Mouse (Mus musculus) small intestine, adult 2 months (tissue): ENCODE data around the gene Mier3. TPM values are rescaled to one million over a fixed set of nuclear protein-coding genes. Genes with fewer than 3 reads are reported as not detected.

Source experiments
- H3K27ac ChIP-seq: fragments of 200-500 bp; 2 replicates; pipeline ENCODE4 v1.5.1; 2012; ENCODE audit warnings: low read depth, low read length, control low read depth, inconsistent platforms; ENCODE audit not compliant: insufficient read depth
- H3K27me3 ChIP-seq: fragments of 200-500 bp; 2 replicates; pipeline ENCODE4 v1.6.1; 2012; ENCODE audit warnings: mild to moderate bottlenecking, moderate library complexity, low read length, inconsistent platforms; ENCODE audit not compliant: control insufficient read depth, insufficient read depth
- H3K36me3 ChIP-seq: fragments of 200-500 bp; 2 replicates; pipeline ENCODE4 v1.6.1; 2012; ENCODE audit warnings: mild to moderate bottlenecking, low read length, control low read depth, inconsistent platforms; ENCODE audit not compliant: control insufficient read depth, insufficient read depth
- H3K4me1 ChIP-seq: fragments of 200-500 bp; 2 replicates; pipeline ENCODE4 v1.6.1; 2012; ENCODE audit warnings: low read length, inconsistent platforms, mixed read lengths; ENCODE audit not compliant: control insufficient read depth, insufficient read depth, insufficient read length
- H3K4me3 ChIP-seq: fragments of 200-500 bp; 2 replicates; pipeline ENCODE4 v1.5.1; 2012; ENCODE audit warnings: low read depth, mild to moderate bottlenecking, control low read depth, inconsistent platforms, low read length, moderate library complexity
- CTCF ChIP-seq: fragments of 200-500 bp; IDR thresholded peaks from 2 replicates; pipeline ENCODE4 v1.5.1; 2012; ENCODE audit warnings: low read depth, mild to moderate bottlenecking, control low read depth, inconsistent platforms, low read length, moderate library complexity, mixed read lengths; ENCODE audit not compliant: insufficient replicate concordance, insufficient read length; ENCODE audit errors: extremely low read depth
- POLR2A ChIP-seq: fragments of 200-500 bp; IDR thresholded peaks from 2 replicates; pipeline ENCODE4 v1.6.1; 2012; ENCODE audit warnings: low read depth, mild to moderate bottlenecking, control low read depth, inconsistent platforms, low read length, moderate library complexity
- WGBS: fragments of 180-500 bp; shearing (Covaris S2); methylation state at CpG from one replicate; pipeline ENCODE4 v1.1.7; 2018; 5-methylcytosine and 5-hydroxymethylcytosine counted together
- polyA plus RNA-seq: library from polyadenylated mRNA; depleted of rRNA; stranded (reverse); fragments of >200 nt; gene quantifications from 2 replicates; pipeline ENCODE4 v1.2.3, GENCODE M21; 2012

The Mier3 gene
- polyA plus RNA-seq, 1 experiment: 4.9 TPM

DNA sequence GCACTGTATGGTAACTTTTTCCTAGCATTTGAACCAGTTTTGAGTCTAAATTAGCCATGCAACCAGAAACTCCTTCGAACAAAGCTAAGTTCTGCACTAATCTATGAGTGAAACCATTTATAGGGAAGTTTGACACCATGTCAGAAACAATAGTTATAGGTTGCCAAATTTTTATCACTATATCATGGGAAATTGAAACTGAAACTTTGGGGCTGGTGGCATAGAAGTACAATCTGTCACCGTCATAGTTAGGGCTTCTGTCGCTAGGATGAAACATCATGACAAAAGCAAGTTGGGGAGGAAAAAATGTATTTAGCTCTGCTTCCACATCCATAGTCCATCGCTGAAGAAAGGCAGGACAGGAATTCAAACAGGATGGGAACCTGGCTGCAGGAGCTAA, 25.5 kb upstream of the Mier3 start:
- Histone ChIP-seq H3K27ac (no peak overlapping the region), H3K36me3 (no peaks in the 10 kb centered on the region), H3K4me3 (no peak overlapping the region), H3K27me3 (no peaks in the 10 kb centered on the region), H3K4me1 (peaks cover 8% of the 10 kb centered on the region)
- TF ChIP-seq POLR2A (no peak), CTCF (no peak)
- WGBS: 34% methylated on average over 4 of the region's 4 CpGs

GRCm38 (mm10) chr13:111655856-111656255, 24.9 kb upstream of the Mier3 start:
- H3K4me3 ChIP-seq: no peak overlapping the region
- no peak overlapping the region for H3K27ac ChIP-seq
- H3K4me1 ChIP-seq: peaks cover 8% of the 10 kb centered on the region
- H3K27me3 ChIP-seq: no peaks in the 10 kb centered on the region
- TF ChIP-seq CTCF: no peak
- no peak for TF ChIP-seq POLR2A
- H3K36me3 ChIP-seq: no peaks in the 10 kb centered on the region
- 75% methylated on average over 2 of the region's 2 CpGs for WGBS

- Histone ChIP-seq H3K27me3 (no peaks in the 10 kb centered on the region), H3K4me3 (no peak overlapping the region), H3K27ac (no peak overlapping the region), H3K4me1 (peaks cover 8% of the 10 kb centered on the region), H3K36me3 (no peaks in the 10 kb centered on the region)
- TF ChIP-seq CTCF: no peak
- no peak for TF ChIP-seq POLR2A
- WGBS: 33% methylated on average over 10 of the region's 10 CpGs
These were observed 24.5 kb upstream of the Mier3 start for GRCm38 (mm10) chr13:111656309-111656708.

- Histone ChIP-seq H3K27ac (no peak overlapping the region), H3K36me3 (no peaks in the 10 kb centered on the region), H3K27me3 (no peaks in the 10 kb centered on the region), H3K4me1 (peaks cover 8% of the 10 kb centered on the region), H3K4me3 (no peak overlapping the region)
- WGBS: 32% methylated on average over 3 of the region's 3 CpGs
- TF ChIP-seq CTCF (no peak), POLR2A (no peak)
These were observed 24.0 kb upstream of the Mier3 start for GRCm38 (mm10) chr13:111656769-111657168.

GRCm38 (mm10) chr13:111658501-111659280, 22.1 kb upstream of the Mier3 start:
- Histone ChIP-seq H3K27me3 (no peaks in the 10 kb centered on the region), H3K4me1 (peaks cover 8% of the 10 kb centered on the region), H3K27ac (no peak overlapping the region), H3K4me3 (no peak overlapping the region), H3K36me3 (no peaks in the 10 kb centered on the region)
- no peak for TF ChIP-seq CTCF
- TF ChIP-seq POLR2A: no peak
- 50% methylated on average over 12 of the region's 12 CpGs for WGBS

DNA sequence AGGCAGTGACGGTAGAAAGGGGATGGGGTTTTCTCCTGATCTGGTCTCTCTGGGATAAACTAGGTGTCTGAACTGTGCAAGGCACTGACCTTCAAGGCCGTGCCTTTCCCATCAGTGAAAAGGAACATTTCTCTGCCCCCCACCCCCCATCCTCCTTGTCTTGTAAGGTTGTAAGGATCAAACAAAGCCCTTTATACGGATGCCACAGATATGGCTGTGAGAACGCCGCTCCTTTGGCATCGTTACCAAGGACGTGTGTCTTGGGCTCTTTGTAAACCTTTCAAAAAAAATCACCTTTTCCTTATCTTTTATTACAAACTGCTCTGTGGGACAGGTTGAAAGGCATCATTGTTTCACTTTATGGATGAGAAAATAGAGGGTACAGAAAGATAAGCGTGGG, 21.3 kb upstream of the Mier3 start:
- 34% methylated on average over 8 of the region's 8 CpGs for WGBS
- Histone ChIP-seq H3K4me3 (no peak overlapping the region), H3K36me3 (no peaks in the 10 kb centered on the region), H3K27ac (no peak overlapping the region), H3K27me3 (no peaks in the 10 kb centered on the region), H3K4me1 (peaks cover 8% of the 10 kb centered on the region)
- TF ChIP-seq CTCF: no peak
- TF ChIP-seq POLR2A: no peak

DNA sequence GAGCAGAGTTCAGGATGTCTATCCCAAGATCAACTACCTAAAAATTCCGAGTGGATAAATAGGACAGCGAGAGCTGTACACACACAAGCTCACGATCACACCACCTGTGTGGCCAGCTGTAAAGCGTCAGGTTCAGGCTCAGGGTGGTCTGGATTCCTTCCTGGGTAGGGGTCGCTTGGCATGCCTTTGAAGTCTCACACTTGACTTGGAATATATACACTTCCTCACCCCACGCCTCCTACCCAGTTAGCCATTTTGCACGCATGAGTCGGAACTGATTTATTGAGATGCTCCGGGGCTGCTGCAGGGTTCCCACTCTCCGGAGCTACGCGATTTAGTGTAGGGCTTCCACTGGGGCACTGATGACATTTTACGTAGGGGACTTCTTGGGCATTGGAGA, 20.7 kb upstream of the Mier3 start:
- no peak overlapping the region for H3K27ac ChIP-seq
- H3K36me3 ChIP-seq: no peaks in the 10 kb centered on the region
- TF ChIP-seq CTCF: no peak
- no peak for TF ChIP-seq POLR2A
- H3K4me3 ChIP-seq: no peak overlapping the region
- WGBS: 66% methylated on average over 13 of the region's 13 CpGs
- peaks cover 8% of the 10 kb centered on the region for H3K4me1 ChIP-seq
- H3K27me3 ChIP-seq: no peaks in the 10 kb centered on the region
